Mouse (Mus musculus): Measurements from ENCODE around the gene 4930583I09Rik.

The 4930583I09Rik gene

GRCm38 (mm10) chr17:64792623-64793022, 43.2 kb downstream of the 4930583I09Rik start:
- no peak for DNase-seq

- no peak for DNase-seq
These were observed 43.8 kb downstream of the 4930583I09Rik start for GRCm38 (mm10) chr17:64792076-64792475.

DNA sequence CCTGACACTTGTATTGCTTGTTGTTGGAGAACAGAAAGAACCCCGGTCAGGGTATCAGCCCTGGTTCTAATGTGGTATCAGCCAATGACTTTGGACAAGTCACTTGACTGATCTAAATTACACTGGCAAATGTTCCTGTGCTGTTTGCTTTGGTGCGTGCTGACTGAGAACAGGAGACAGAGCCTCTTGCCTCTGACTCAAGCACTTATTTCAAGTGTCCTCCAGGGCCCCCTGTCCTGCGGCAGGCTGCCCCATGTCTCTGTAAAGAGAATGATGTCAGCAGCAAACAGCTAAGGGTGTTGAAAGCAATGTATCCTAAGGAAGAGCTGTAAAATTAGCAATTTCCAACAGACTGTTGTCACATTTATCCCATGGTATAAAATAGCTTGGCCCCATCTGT, 46.7 kb downstream of the 4930583I09Rik start:
- DNase-seq, result no peak

DNA sequence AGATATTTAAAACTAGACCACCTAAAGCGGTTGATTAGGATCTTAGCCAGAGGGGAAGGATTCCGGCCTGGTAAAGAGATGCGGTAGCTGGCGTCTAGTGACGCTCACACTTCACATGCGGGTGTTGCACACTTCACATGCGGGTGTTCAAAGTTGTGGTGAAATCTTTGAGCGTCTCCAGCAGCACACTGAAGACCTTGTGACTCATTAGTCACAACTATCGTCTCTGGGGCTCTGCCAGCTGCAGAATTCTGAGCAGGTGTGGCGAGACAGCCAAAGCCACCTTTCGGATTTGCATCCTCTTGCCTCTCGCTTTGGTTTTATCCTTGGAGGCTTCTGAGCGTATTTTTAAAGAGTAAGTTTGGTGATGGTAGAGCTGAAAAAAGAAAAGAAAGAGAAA, 47.6 kb downstream of the 4930583I09Rik start:
- DNase-seq, result no peak

DNA sequence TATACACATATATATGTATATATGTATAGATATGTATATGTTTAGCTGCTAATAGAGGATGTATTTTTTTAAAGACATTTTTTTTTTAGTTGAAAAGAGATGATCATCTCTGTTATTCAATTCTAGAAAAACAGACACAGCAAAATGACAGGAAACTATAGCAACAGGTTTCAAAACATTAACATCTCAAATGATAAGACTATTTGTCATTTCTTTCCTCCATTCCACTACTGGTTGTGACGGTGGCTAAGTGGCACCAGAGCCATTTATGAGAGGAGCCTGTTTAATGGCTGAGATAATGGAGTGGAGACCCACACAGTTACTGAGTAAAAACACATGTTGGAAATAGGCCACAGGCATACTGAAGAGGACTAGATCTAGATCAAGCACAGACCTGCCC, 49.9 kb downstream of the 4930583I09Rik start:
- no peak for DNase-seq

Data from kidney, postnatal 25 days (tissue).